ENCODE assay signal across 8 mouse cellular contexts in the genomic region with DNA sequence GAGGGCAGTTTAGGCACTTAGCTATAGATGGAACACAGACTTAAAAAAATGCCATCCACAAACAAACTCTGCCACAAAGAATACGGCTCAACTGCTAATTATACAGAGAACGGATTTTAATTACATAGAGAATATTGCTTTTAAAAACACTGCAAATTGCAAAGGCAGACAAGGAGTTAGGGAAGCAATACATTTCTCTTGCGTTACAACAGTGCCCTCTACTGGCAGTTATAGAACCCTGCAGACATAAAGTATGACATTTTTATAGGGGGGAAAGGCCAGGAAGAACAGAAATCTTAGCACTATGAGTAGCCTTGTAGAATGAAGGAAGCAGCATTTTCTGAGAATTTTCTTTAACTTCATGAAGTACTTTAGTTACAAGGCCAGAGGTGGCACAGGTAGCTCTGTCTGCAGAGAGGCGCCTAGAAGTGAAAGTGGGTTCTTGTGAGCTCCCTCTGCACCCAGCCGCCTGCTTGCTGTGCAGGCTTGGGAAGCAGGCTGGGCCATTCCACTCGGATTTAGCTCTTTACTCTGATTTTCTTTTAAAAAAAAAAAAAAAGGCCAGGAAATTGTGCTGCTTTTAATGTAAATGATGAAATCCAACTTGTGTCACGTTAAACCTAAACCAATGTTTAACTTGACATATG. TPM values are rescaled to one million over a fixed set of nuclear protein-coding genes. Genes with fewer than 3 reads are reported as not detected.
A peak's percentile ranks its signal among the peaks of the same experiment; 100 is the strongest.
DNase-seq lines count a peak whose midpoint lies in the region; ATAC-seq and TF ChIP-seq lines count a peak whose summit lies in the region.

No protein-coding gene starts in this region.

- H3K4me2 ChIP-seq in heart, embryonic 12.5 days: no peak overlapping the region
- H3K4me2 ChIP-seq in embryonic facial prominence, embryonic 14.5 days (ENCODE audit: low read depth, low read length): no peak overlapping the region
- H3K4me2 ChIP-seq in lung, postnatal 0 days (replicated peaks; ENCODE audit: low read depth, low read length): no peak overlapping the region

- H3K9me3 ChIP-seq in heart, embryonic 12.5 days (replicated peaks): no peaks in the 10 kb centered on the region
- no peaks in the 10 kb centered on the region for H3K9me3 ChIP-seq in embryonic facial prominence, embryonic 14.5 days (ENCODE audit: control insufficient read depth, low read length)
- H3K9me3 ChIP-seq in lung, postnatal 0 days (ENCODE audit: low read length): no peaks in the 10 kb centered on the region

- ATAC-seq in heart, embryonic 12.5 days (ENCODE audit: insufficient number of reproducible peaks, low FRiP score): no peak
- no peak for ATAC-seq in embryonic facial prominence, embryonic 14.5 days (ENCODE audit: low read depth)
- peak; percentile 35; the same call in 1 of the 2 replicates for ATAC-seq in lung, postnatal 0 days
- ATAC-seq in erythroid progenitor cell, adult 5-6 weeks (replicated peaks; ENCODE audit: low FRiP score, poor library complexity, severe bottlenecking): no peak

- no peaks in the 10 kb centered on the region for H3K27me3 ChIP-seq in heart, embryonic 12.5 days (replicated peaks)
- no peaks in the 10 kb centered on the region for H3K27me3 ChIP-seq in embryonic facial prominence, embryonic 14.5 days (replicated peaks; ENCODE audit: control insufficient read depth, insufficient read depth, low read length)
- H3K27me3 ChIP-seq in lung, postnatal 0 days (replicated peaks; ENCODE audit: insufficient read depth, low read length): no peaks in the 10 kb centered on the region

- peaks cover 18% of the 10 kb centered on the region for H3K4me1 ChIP-seq in heart, embryonic 12.5 days (replicated peaks)
- H3K4me1 ChIP-seq in embryonic facial prominence, embryonic 14.5 days (ENCODE audit: control insufficient read depth, insufficient read depth, low read length): peaks cover 4% of the 10 kb centered on the region
- no peaks in the 10 kb centered on the region for H3K4me1 ChIP-seq in lung, postnatal 0 days (ENCODE audit: insufficient read depth, low read depth, low read length)

- no peak overlapping the region for H3K9ac ChIP-seq in heart, embryonic 12.5 days
- H3K9ac ChIP-seq in embryonic facial prominence, embryonic 14.5 days (ENCODE audit: low read depth, low read length): no peak overlapping the region
- no peak overlapping the region for H3K9ac ChIP-seq in lung, postnatal 0 days (replicated peaks; ENCODE audit: low read depth)

- peak; percentile 27 for DNase-seq in heart, postnatal 4 days
- peak; percentile 42 to 53 for DNase-seq in B cell, adult 2 months
- DNase-seq in Muller cell, postnatal 12 days (ENCODE audit: inconsistent ontology term): peak; percentile 35
- DNase-seq in embryonic facial prominence, embryonic 14.5 days (ENCODE audit: low spot score): peak; percentile 71
- DNase-seq in lung, postnatal 0 days (ENCODE audit: low spot score): peak; percentile 80
- DNase-seq in layer of hippocampus, adult 9-10 months (ENCODE audit: low spot score): no peak

- peak; percentile 90 for TF ChIP-seq CTCF in lung, postnatal 0 days (IDR thresholded peaks at IDR 0.05)

- no peak overlapping the region for H3K4me3 ChIP-seq in heart, embryonic 12.5 days
- no peak overlapping the region for H3K4me3 ChIP-seq in embryonic facial prominence, embryonic 14.5 days (ENCODE audit: low read depth, low read length)
- no peak overlapping the region for H3K4me3 ChIP-seq in lung, postnatal 0 days (ENCODE audit: low read depth, low read length)

- WGBS in heart, embryonic 12.5 days: 39% methylated on average over 7 of the region's 7 CpGs
- 36% methylated on average over 7 of the region's 7 CpGs for WGBS in embryonic facial prominence, embryonic 14.5 days
- 40% methylated on average over 7 of the region's 7 CpGs for WGBS in lung, postnatal 0 days

- TF ChIP-seq EP300 in lung, postnatal 0 days (IDR thresholded peaks at IDR 0.05): no peak

- H3K27ac ChIP-seq in heart, embryonic 12.5 days (ENCODE audit: poor library complexity, severe bottlenecking): no peak overlapping the region
- H3K27ac ChIP-seq in embryonic facial prominence, embryonic 14.5 days (replicated peaks; ENCODE audit: low read depth, low read length): no peak overlapping the region
- H3K27ac ChIP-seq in lung, postnatal 0 days (ENCODE audit: low read length): no peak overlapping the region

- no peaks in the 10 kb centered on the region for H3K36me3 ChIP-seq in heart, embryonic 12.5 days
- H3K36me3 ChIP-seq in embryonic facial prominence, embryonic 14.5 days (ENCODE audit: control insufficient read depth, insufficient read depth, low read length): no peaks in the 10 kb centered on the region
- H3K36me3 ChIP-seq in lung, postnatal 0 days (ENCODE audit: insufficient read depth, low read length): no peaks in the 10 kb centered on the region

RNA-seq across cellular contexts. Expression of a gene that starts 38.0 kb away (rescaled TPM):
- total RNA-seq in heart, postnatal 4 days (2021): 1 to 10 TPM; 8.4 to 8.6 TPM
- polyA plus RNA-seq in heart, embryonic 12.5 days (2016; fragmentation: Nextera tagmentation; extraction: Ambion mirVana): 8.9 and 9.4 TPM in 2 replicates
- 10.9 and 11.6 TPM in 2 replicates for polyA plus RNA-seq in embryonic facial prominence, embryonic 14.5 days (2014; fragmentation: Nextera tagmentation; extraction: Ambion mirVana)
- 7.5 and 8.4 TPM in 2 replicates for polyA plus RNA-seq in lung, postnatal 0 days (2015; fragmentation: Nextera tagmentation; extraction: Ambion mirVana)
- 13.4 and 13.7 TPM in 2 replicates for total RNA-seq in erythroid progenitor cell, adult 5-6 weeks (2015; ENCODE audit: low replicate concordance)
- 8.9 and 11.0 TPM in 2 replicates for total RNA-seq in erythroid progenitor cell, adult 5-6 weeks (2017; ENCODE audit: low replicate concordance)
